In the genomic region with DNA sequence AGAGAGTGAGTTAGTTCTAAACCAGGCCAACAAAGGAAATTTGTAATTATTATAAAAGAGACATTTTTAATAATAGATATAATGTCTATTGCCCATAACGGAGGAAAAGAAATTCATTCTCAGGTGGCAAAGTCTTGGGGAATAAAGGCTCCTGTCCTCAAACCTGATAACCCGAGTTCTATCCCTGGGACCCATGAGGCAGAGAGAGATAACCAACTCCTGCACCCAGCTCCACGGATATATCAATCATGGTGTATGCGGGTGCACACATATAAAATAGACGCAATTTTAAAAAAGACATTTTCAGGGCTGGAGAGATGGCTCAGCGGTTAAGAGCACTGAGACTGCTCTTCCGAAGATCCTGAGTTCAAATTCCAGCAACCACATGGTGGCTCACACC, we compare ENCODE assay signal across 24 mouse cellular contexts.
"Had no signal": no experiment of that assay in that cellular context is flagged by ENCODE, and none has a peak within 500 bp of the region (broad histone marks: within the 10 kb centered on the region; RNA-seq: fewer than 3 reads in every experiment).

No protein-coding gene starts in this region.

- DNase-seq: gastrocnemius, adult 2 months; gastrocnemius, postnatal 10 days; gastrocnemius, postnatal 25 days; heart, adult 18-20 months; heart, postnatal 10 days; heart, postnatal 4 days; kidney, adult 18-20 months; kidney, adult 8-10 months; kidney, postnatal 10 days; kidney, postnatal 25 days; kidney, postnatal 4 days; left cerebral cortex, postnatal 4 days had no signal

- ATAC-seq: hindbrain, embryonic 16.5 days; inflammation-experienced regulatory T-cells, adult 6 months; intestine, embryonic 15.5 days; intestine, postnatal 0 days had no signal

- H3K27me3 ChIP-seq: heart, embryonic 12.5 days; hindbrain, embryonic 12.5 days; intestine, embryonic 15.5 days; limb, embryonic 13.5 days; limb, embryonic 15.5 days had no signal

- H3K4me3 ChIP-seq: gastrocnemius, adult 2 months; heart, embryonic 10.5 days; heart, embryonic 12.5 days; hindbrain, embryonic 10.5 days; hindbrain, embryonic 12.5 days; intestine, embryonic 15.5 days; layer of hippocampus, adult 2 months; limb, embryonic 13.5 days; limb, embryonic 15.5 days had no signal

- H3K4me1 ChIP-seq: heart, embryonic 10.5 days; heart, embryonic 12.5 days; intestine, embryonic 15.5 days; limb, embryonic 13.5 days; limb, embryonic 15.5 days had no signal

- H3K4me2 ChIP-seq: heart, embryonic 12.5 days; hindbrain, embryonic 12.5 days; hindbrain, embryonic 14.5 days; intestine, embryonic 15.5 days; limb, embryonic 13.5 days; limb, embryonic 15.5 days had no signal

- H3K9me3 ChIP-seq: heart, embryonic 10.5 days; heart, embryonic 12.5 days; hindbrain, embryonic 10.5 days; hindbrain, embryonic 12.5 days; intestine, embryonic 15.5 days; limb, embryonic 13.5 days; limb, embryonic 15.5 days had no signal

- H3K9ac ChIP-seq: heart, embryonic 12.5 days; hindbrain, embryonic 12.5 days; hindbrain, embryonic 14.5 days; intestine, embryonic 15.5 days; limb, embryonic 13.5 days; limb, embryonic 15.5 days had no signal

- H3K27ac ChIP-seq: gastrocnemius, adult 2 months; heart, embryonic 10.5 days; hindbrain, embryonic 10.5 days; hindbrain, embryonic 12.5 days; hindbrain, embryonic 14.5 days; intestine, embryonic 15.5 days; layer of hippocampus, adult 2 months; limb, embryonic 13.5 days; limb, embryonic 15.5 days had no signal
